Mouse (Mus musculus) right cerebral cortex, postnatal 4 days (tissue): ENCODE results near the gene Sox1.
A peak's percentile ranks its signal among the peaks of the same experiment; 100 is the strongest.

ENCODE experiments used
- DNase-seq: peaks from one replicate; pipeline ENCODE4 v3.0.0-alpha.2; 2022

Sox1 gene

GRCm38 (mm10) chr8:12427886-12428799, 33.0 kb downstream of the Sox1 start:
- DNase-seq: no peak

GRCm38 (mm10) chr8:12428931-12429330, 33.8 kb downstream of the Sox1 start:
- no peak for DNase-seq

GRCm38 (mm10) chr8:12429601-12430172, 34.6 kb downstream of the Sox1 start:
- no peak for DNase-seq

GRCm38 (mm10) chr8:12430173-12430899, 35.2 kb downstream of the Sox1 start:
- DNase-seq: peak; percentile 62

GRCm38 (mm10) chr8:12430900-12431737, 36.0 kb downstream of the Sox1 start:
- DNase-seq: peak; percentile 27

- DNase-seq: no peak
These were observed 36.6 kb downstream of the Sox1 start for GRCm38 (mm10) chr8:12431738-12432055.

GRCm38 (mm10) chr8:12432546-12432945, 37.5 kb downstream of the Sox1 start:
- DNase-seq: no peak

- DNase-seq: no peak
These were observed 39.7 kb downstream of the Sox1 start for GRCm38 (mm10) chr8:12434771-12435170.

- no peak for DNase-seq
These were observed 42.9 kb downstream of the Sox1 start for GRCm38 (mm10) chr8:12438021-12438420.

GRCm38 (mm10) chr8:12439044-12439443, 43.9 kb downstream of the Sox1 start:
- no peak for DNase-seq

- DNase-seq: no peak
These were observed 44.8 kb downstream of the Sox1 start for GRCm38 (mm10) chr8:12439846-12440245.

GRCm38 (mm10) chr8:12440997-12441396, 45.9 kb downstream of the Sox1 start:
- DNase-seq: no peak

- no peak for DNase-seq
These were observed 50.2 kb downstream of the Sox1 start for GRCm38 (mm10) chr8:12445258-12445657.

GRCm38 (mm10) chr8:12445926-12446680, 51.0 kb downstream of the Sox1 start:
- DNase-seq: no peak
